Comparison of ENCODE assay signal across 27 mouse cellular contexts in genomic region chr8:117011366-117011765, GRCm38 (mm10).
"Had no signal": no experiment of that assay in that cellular context is flagged by ENCODE, and none has a peak within 500 bp of the region (broad histone marks: within the 10 kb centered on the region; RNA-seq: fewer than 3 reads in every experiment).

No protein-coding gene starts in this region.

- DNase-seq: gastrocnemius, postnatal 14 days; gastrocnemius, postnatal 36 days; heart, adult 11 months; heart, adult 2 months; heart, postnatal 14 days; heart, postnatal 36 days; kidney, adult 11 months; kidney, adult 2 months; kidney, adult 9 months; kidney, postnatal 25 days; kidney, postnatal 4 days; layer of hippocampus, adult 9-11 months; layer of hippocampus, postnatal 36 days; left cerebral cortex, postnatal 4 days had no signal

- H3K4me2 ChIP-seq: heart, embryonic 11.5 days; heart, embryonic 13.5 days; heart, embryonic 15.5 days; hindbrain, embryonic 13.5 days; hindbrain, embryonic 15.5 days; kidney, embryonic 15.5 days; limb, embryonic 13.5 days; limb, embryonic 15.5 days; liver, embryonic 12.5 days had no signal

- H3K27me3 ChIP-seq: heart, embryonic 15.5 days; hindbrain, embryonic 13.5 days; hindbrain, embryonic 15.5 days; kidney, embryonic 15.5 days; limb, embryonic 13.5 days; limb, embryonic 15.5 days had no signal

- ATAC-seq: hindbrain, postnatal 0 days; intestine, embryonic 16.5 days; liver, embryonic 12.5 days had no signal

- H3K9me3 ChIP-seq: heart, embryonic 13.5 days; heart, embryonic 15.5 days; hindbrain, embryonic 13.5 days; hindbrain, embryonic 15.5 days; kidney, embryonic 15.5 days; limb, embryonic 13.5 days; limb, embryonic 15.5 days; liver, embryonic 12.5 days had no signal

- H3K4me1 ChIP-seq: heart, embryonic 13.5 days; heart, embryonic 15.5 days; hindbrain, embryonic 13.5 days; hindbrain, embryonic 15.5 days; kidney, embryonic 15.5 days; limb, embryonic 13.5 days; limb, embryonic 15.5 days; liver, embryonic 12.5 days had no signal

- H3K4me3 ChIP-seq: heart, adult 2 months; heart, embryonic 13.5 days; heart, embryonic 15.5 days; hindbrain, embryonic 13.5 days; hindbrain, embryonic 15.5 days; kidney, embryonic 15.5 days; layer of hippocampus, adult 2 months; limb, embryonic 13.5 days; limb, embryonic 15.5 days; liver, embryonic 12.5 days had no signal

- H3K36me3 ChIP-seq: heart, embryonic 13.5 days; heart, embryonic 15.5 days; hindbrain, embryonic 13.5 days; hindbrain, embryonic 15.5 days; kidney, embryonic 15.5 days; limb, embryonic 13.5 days; limb, embryonic 15.5 days; liver, embryonic 12.5 days had no signal

- H3K27ac ChIP-seq: heart, adult 2 months; heart, embryonic 13.5 days; heart, embryonic 15.5 days; hindbrain, embryonic 13.5 days; hindbrain, embryonic 15.5 days; hindbrain, postnatal 0 days; kidney, embryonic 15.5 days; kidney, postnatal 0 days; layer of hippocampus, adult 2 months; limb, embryonic 13.5 days; limb, embryonic 15.5 days; liver, embryonic 12.5 days had no signal

- H3K9ac ChIP-seq: heart, embryonic 13.5 days; heart, embryonic 15.5 days; hindbrain, embryonic 13.5 days; hindbrain, embryonic 15.5 days; kidney, embryonic 15.5 days; limb, embryonic 13.5 days; limb, embryonic 15.5 days; liver, embryonic 12.5 days had no signal
